Mouse (Mus musculus) megakaryocyte progenitor cell, adult 5-6 weeks (primary cell): ENCODE measurements around the gene Frem3. TPM values are rescaled to one million over a fixed set of nuclear protein-coding genes. Genes with fewer than 3 reads are reported as not detected.

Source experiments
- ATAC-seq: replicated peaks from 2 replicates; pipeline ENCODE4 v1.8.0; 2016; ENCODE audit warnings: mild to moderate bottlenecking, moderate TSS enrichment, inconsistent platforms; ENCODE audit not compliant: poor library complexity
- total RNA-seq, 2 experiments: library from RNA; stranded (forward) in 1 of 2; stranded (reverse) in 1 of 2; fragments of 157-497, 149-512 nt in 1 of 2; fragments of 200-1000 nt in 1 of 2; gene quantifications; 2 replicates each; pipeline versions ENCODE4 v1.2.3 to v1.2.4; 2015 to 2017

Frem3 gene
- total RNA-seq, 2 experiments from 2014 or later, result 0.02 TPM; not detected in 1

GRCm38 (mm10) chr8:80688141-80688540 is 77.3 kb downstream of the Frem3 start:
- ATAC-seq, result peak; percentile 88

GRCm38 (mm10) chr8:80710670-80711400 is 100.0 kb downstream of the Frem3 start:
- peak; percentile 81 for ATAC-seq

GRCm38 (mm10) chr8:80714461-80714860 is 103.6 kb downstream of the Frem3 start:
- ATAC-seq, result no peak

- ATAC-seq, result no peak
These were observed 121.4 kb downstream of the Frem3 start for GRCm38 (mm10) chr8:80732326-80732725.

- no peak for ATAC-seq
These were observed 127.1 kb downstream of the Frem3 start for GRCm38 (mm10) chr8:80738046-80738387.

- peak; percentile 64 for ATAC-seq
These were observed 127.7 kb downstream of the Frem3 start for GRCm38 (mm10) chr8:80738388-80739154.

- ATAC-seq, result peak; percentile 93
These were observed 128.5 kb downstream of the Frem3 start, which contains the start of gene Smarca5 for GRCm38 (mm10) chr8:80739155-80739924. Gene Smarca5, minus strand, starts transcription at chr8:80739497.

- no peak for ATAC-seq
These were observed 129.1 kb downstream of the Frem3 start for GRCm38 (mm10) chr8:80739932-80740331.

Other genes with a start within 250 kb of the Frem3 start
- 9.4 and 10.0 TPM in 2 replicates for gene Gypa, start 117.3 kb upstream of the Frem3 start, total RNA-seq (2015)
- gene Gypa, start 117.3 kb upstream of the Frem3 start, total RNA-seq (2017), result 8.5 and 9.1 TPM in 2 replicates
- gene Smarca5, start 128.4 kb downstream of the Frem3 start, total RNA-seq (2015), result 127 and 131 TPM in 2 replicates
- 162 and 189 TPM in 2 replicates for gene Smarca5, start 128.4 kb downstream of the Frem3 start, total RNA-seq (2017)